Mouse (Mus musculus): ENCODE measurements around the gene Hspg2.

GRCm38 (mm10) chr4:137509528-137509927, 41.0 kb downstream of the Hspg2 start:
- TF ChIP-seq EP300 (IDR thresholded peaks at IDR 0.05; ENCODE audit: low read depth) (no peak), CTCF (IDR thresholded peaks at IDR 0.05; ENCODE audit: low read depth) (no peak)
